Mouse (Mus musculus): ENCODE measurements around the gene Rnf26.

GRCm38 (mm10) chr9:44115599-44115998 is 2.3 kb upstream of the Rnf26 start:
- TF ChIP-seq GATA1 (IDR thresholded peaks at IDR 0.05; ENCODE audit: low read length) (no peak), TAL1 (IDR thresholded peaks at IDR 0.05; ENCODE audit: low read length) (no peak)
